ENCODE assay signal across 21 mouse cellular contexts in the genomic region with DNA sequence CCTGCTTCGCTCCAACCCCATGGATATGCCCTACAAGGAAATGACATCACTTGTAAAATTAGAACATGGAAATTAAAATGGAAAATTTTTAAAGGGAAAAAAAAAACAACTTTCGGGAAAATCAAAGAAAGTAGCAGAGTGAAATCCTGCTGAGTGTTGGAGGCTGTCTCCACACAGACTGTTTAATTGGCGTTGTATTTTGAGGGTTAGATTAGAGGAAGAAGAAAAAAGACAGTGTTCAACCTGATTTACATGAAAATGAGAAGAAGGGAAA.
DNase-seq lines count a peak whose midpoint lies in the region; ATAC-seq and TF ChIP-seq lines count a peak whose summit lies in the region.
"Had no signal": no experiment of that assay in that cellular context is flagged by ENCODE, and none has a peak within 500 bp of the region (broad histone marks: within the 10 kb centered on the region; RNA-seq: fewer than 3 reads in every experiment).

No protein-coding gene starts in this region.

- H3K36me3 ChIP-seq in midbrain, embryonic 13.5 days = no peaks in the 10 kb centered on the region
- no peaks in the 10 kb centered on the region for H3K36me3 ChIP-seq in midbrain, embryonic 14.5 days (ENCODE audit: control insufficient read depth, insufficient read depth, low read length)
- no peaks in the 10 kb centered on the region for H3K36me3 ChIP-seq in forebrain, embryonic 11.5 days (ENCODE audit: control insufficient read depth, insufficient read depth, low read length)
- H3K36me3 ChIP-seq in forebrain, embryonic 15.5 days = no peaks in the 10 kb centered on the region
- H3K36me3 ChIP-seq: embryonic facial prominence, embryonic 12.5 days; G1E; heart, embryonic 13.5 days had no signal

- H3K4me3 ChIP-seq in cerebellum, adult 2 months (replicated peaks; ENCODE audit: insufficient read depth, low read depth, low read length) = no peak overlapping the region
- no peak overlapping the region for H3K4me3 ChIP-seq in midbrain, embryonic 13.5 days (replicated peaks)
- no peak overlapping the region for H3K4me3 ChIP-seq in midbrain, embryonic 14.5 days (replicated peaks; ENCODE audit: low read depth, low read length)
- H3K4me3 ChIP-seq in forebrain, embryonic 11.5 days (ENCODE audit: low read depth, low read length) = no peak overlapping the region
- no peak overlapping the region for H3K4me3 ChIP-seq in forebrain, embryonic 15.5 days
- H3K4me3 ChIP-seq: embryonic facial prominence, embryonic 12.5 days; heart, adult 2 months; heart, embryonic 13.5 days had no signal

- no peak overlapping the region for H3K9ac ChIP-seq in midbrain, embryonic 13.5 days (replicated peaks)
- H3K9ac ChIP-seq in midbrain, embryonic 14.5 days (replicated peaks; ENCODE audit: low read length) = no peak overlapping the region
- H3K9ac ChIP-seq in forebrain, embryonic 11.5 days (ENCODE audit: low read length) = no peak overlapping the region
- no peak overlapping the region for H3K9ac ChIP-seq in forebrain, embryonic 15.5 days (replicated peaks)
- H3K9ac ChIP-seq: embryonic facial prominence, embryonic 12.5 days; heart, embryonic 13.5 days had no signal

- H3K9me3 ChIP-seq in midbrain, embryonic 13.5 days = no peaks in the 10 kb centered on the region
- no peaks in the 10 kb centered on the region for H3K9me3 ChIP-seq in midbrain, embryonic 14.5 days (ENCODE audit: control insufficient read depth, low read length)
- no peaks in the 10 kb centered on the region for H3K9me3 ChIP-seq in forebrain, embryonic 11.5 days (ENCODE audit: control insufficient read depth, low read length)
- H3K9me3 ChIP-seq in forebrain, embryonic 15.5 days = no peaks in the 10 kb centered on the region
- H3K9me3 ChIP-seq: embryonic facial prominence, embryonic 12.5 days; heart, embryonic 13.5 days had no signal

- no peak for DNase-seq in cerebellum, adult 2 months
- DNase-seq in cerebellum, adult 9-10 months = no peak
- DNase-seq in midbrain, embryonic 14.5 days = no peak
- DNase-seq in forebrain, embryonic 11.5 days (ENCODE audit: low spot score) = no peak
- DNase-seq in cerebellum, postnatal 4 days (ENCODE audit: low spot score in 2 of 2) = no peak
- DNase-seq in thymus, adult 18-20 months = no peak
- DNase-seq: adrenal gland, adult 8-10 months; adrenal gland, postnatal 36 days; B cell, adult 2 months; cerebellum, adult 11 months; gastrocnemius, postnatal 10 days; heart, adult 2 months; heart, postnatal 36 days; kidney, adult 11 months had no signal

- TF ChIP-seq POLR2A in cerebellum, adult 2 months (IDR thresholded peaks at IDR 0.05; ENCODE audit: borderline replicate concordance, insufficient read depth, low read length) = no peak

- no peak for TF ChIP-seq CTCF in cerebellum, adult 2 months (IDR thresholded peaks at IDR 0.05; ENCODE audit: borderline replicate concordance, insufficient read depth, low read depth, low read length)

- H3K4me2 ChIP-seq in midbrain, embryonic 13.5 days (replicated peaks) = no peak overlapping the region
- H3K4me2 ChIP-seq in midbrain, embryonic 14.5 days (ENCODE audit: low read length) = no peak overlapping the region
- no peak overlapping the region for H3K4me2 ChIP-seq in forebrain, embryonic 11.5 days (ENCODE audit: low read depth, low read length, severe bottlenecking)
- H3K4me2 ChIP-seq in forebrain, embryonic 15.5 days (replicated peaks) = peak overlapping the region; percentile 11
- H3K4me2 ChIP-seq: embryonic facial prominence, embryonic 12.5 days; heart, embryonic 13.5 days had no signal

- H3K4me1 ChIP-seq in cerebellum, adult 2 months (ENCODE audit: control insufficient read depth, insufficient read depth, low read length) = peaks cover 12% of the 10 kb centered on the region; the same call in 1 of the 2 replicates
- peaks cover 13% of the 10 kb centered on the region for H3K4me1 ChIP-seq in midbrain, embryonic 13.5 days (replicated peaks)
- peaks cover 12% of the 10 kb centered on the region for H3K4me1 ChIP-seq in midbrain, embryonic 14.5 days (ENCODE audit: control insufficient read depth, insufficient read depth, low read length)
- H3K4me1 ChIP-seq in forebrain, embryonic 11.5 days (replicated peaks; ENCODE audit: control insufficient read depth, insufficient read depth, low read length) = no peaks in the 10 kb centered on the region; the same call in 1 of the 2 replicates
- H3K4me1 ChIP-seq in forebrain, embryonic 15.5 days = peaks cover 25% of the 10 kb centered on the region
- H3K4me1 ChIP-seq: embryonic facial prominence, embryonic 12.5 days; heart, embryonic 13.5 days had no signal

- no peak for ATAC-seq in midbrain, embryonic 13.5 days
- ATAC-seq in midbrain, embryonic 14.5 days (ENCODE audit: low FRiP score, low TSS enrichment) = no peak
- no peak for ATAC-seq in forebrain, embryonic 11.5 days (replicated peaks; ENCODE audit: low FRiP score)
- ATAC-seq in forebrain, embryonic 15.5 days (replicated peaks) = no peak
- ATAC-seq: CD4-positive, CD25-positive, alpha-beta regulatory T cell, adult 4 months; hindbrain, embryonic 16.5 days had no signal

- H3K27me3 ChIP-seq in cerebellum, adult 2 months (ENCODE audit: control insufficient read depth, insufficient read depth, low read length) = no peaks in the 10 kb centered on the region
- no peaks in the 10 kb centered on the region for H3K27me3 ChIP-seq in midbrain, embryonic 13.5 days
- H3K27me3 ChIP-seq in midbrain, embryonic 14.5 days (ENCODE audit: control insufficient read depth, insufficient read depth, low read length) = no peaks in the 10 kb centered on the region
- no peaks in the 10 kb centered on the region for H3K27me3 ChIP-seq in forebrain, embryonic 11.5 days (ENCODE audit: control insufficient read depth, insufficient read depth, low read length)
- no peaks in the 10 kb centered on the region for H3K27me3 ChIP-seq in forebrain, embryonic 15.5 days
- H3K27me3 ChIP-seq: embryonic facial prominence, embryonic 12.5 days; heart, embryonic 13.5 days had no signal

- WGBS in cerebellum, adult 2 months = 7% methylated on average over 3 of the region's 3 CpGs
- 54% methylated on average over 3 of the region's 3 CpGs for WGBS in midbrain, embryonic 13.5 days
- WGBS in midbrain, embryonic 14.5 days = 55% methylated on average over 3 of the region's 3 CpGs
- WGBS in forebrain, embryonic 11.5 days = 47% methylated on average over 3 of the region's 3 CpGs
- 8% methylated on average over 3 of the region's 3 CpGs for WGBS in forebrain, embryonic 15.5 days

- H3K27ac ChIP-seq in cerebellum, adult 2 months (ENCODE audit: insufficient read depth, low read length) = peak overlapping the region; percentile 56
- H3K27ac ChIP-seq in midbrain, embryonic 13.5 days = peak overlapping the region; percentile 63
- no peak overlapping the region for H3K27ac ChIP-seq in midbrain, embryonic 14.5 days (replicated peaks; ENCODE audit: low read depth, low read length)
- 0 out of 2 replicates have a peak overlapping the region, but pooled peaks have one; percentile 7 for H3K27ac ChIP-seq in forebrain, embryonic 11.5 days (ENCODE audit: low read depth, low read length)
- peak overlapping the region; percentile 88 for H3K27ac ChIP-seq in forebrain, embryonic 15.5 days (replicated peaks)
- H3K27ac ChIP-seq: embryonic facial prominence, embryonic 12.5 days; heart, adult 2 months; heart, embryonic 13.5 days had no signal
